In the genomic region with DNA sequence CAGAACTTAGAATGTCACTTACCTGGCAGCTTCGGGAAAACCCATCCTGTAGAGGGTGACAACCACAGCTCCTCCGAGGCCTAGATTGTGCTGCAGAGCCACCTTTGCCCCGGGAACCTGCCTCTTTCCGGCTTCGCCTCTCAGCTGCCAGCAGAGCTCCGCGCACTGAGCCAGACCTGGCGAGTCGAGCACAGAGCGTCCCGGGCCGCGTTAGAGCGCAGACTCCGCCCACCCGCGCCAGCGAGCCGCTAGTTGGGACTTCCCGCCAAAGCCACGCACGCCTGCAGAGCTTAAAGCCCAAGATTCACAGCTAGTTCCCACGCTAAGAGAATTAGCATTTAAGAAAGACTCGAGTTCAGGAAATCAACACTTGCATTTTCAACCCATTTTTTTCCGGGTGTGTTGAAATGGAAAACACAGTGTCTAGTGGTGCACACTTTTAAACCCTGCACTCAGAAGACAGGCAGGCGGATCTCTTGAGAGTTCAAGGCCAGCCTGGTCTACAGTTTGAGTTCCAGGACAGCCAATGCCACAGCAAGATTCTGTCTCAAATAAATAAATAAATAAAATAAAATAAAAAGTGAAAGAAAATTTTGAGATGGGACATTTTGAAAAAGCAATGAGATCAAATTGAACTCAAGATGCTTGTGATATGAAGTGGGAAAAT, we compare ENCODE assay signal across 8 mouse cellular contexts. TPM values are rescaled to one million over a fixed set of nuclear protein-coding genes. Genes with fewer than 3 reads are reported as not detected.
DNase-seq lines count a peak whose midpoint lies in the region; ATAC-seq lines count a peak whose summit lies in the region.

No protein-coding gene starts in this region.

- peak; percentile 97 for DNase-seq in ZHBTc4 (ENCODE audit: low read depth, low spot score)
- peak; percentile 89 to 94 for DNase-seq in gastrocnemius, adult 8-10 months (ENCODE audit: low spot score in 2 of 2)
- DNase-seq in induced T-regulatory cell, adult 2 months (ENCODE audit: low read depth) = peak; percentile 96
- DNase-seq in left cerebral cortex, adult 9 months (ENCODE audit: low spot score in 2 of 2) = peak; percentile 81 to 93
- peak; percentile 94 for DNase-seq in right cerebral cortex, postnatal 14 days
- DNase-seq in urinary bladder, postnatal 36 days (ENCODE audit: low spot score in 2 of 2) = peak; percentile 92 to 96

- ATAC-seq in common myeloid progenitor, adult 5-6 weeks (replicated peaks; ENCODE audit: low read depth, poor library complexity, severe bottlenecking) = peak; percentile 100
- ATAC-seq in megakaryocyte progenitor cell, adult 5-6 weeks (replicated peaks; ENCODE audit: poor library complexity) = peak; percentile 99

RNA-seq across cellular contexts. Expression of gene Podn, which starts 24.9 kb away (rescaled TPM):
- total RNA-seq in common myeloid progenitor, adult 5-6 weeks (2017) = not detected in 2 replicates
- total RNA-seq in gastrocnemius, adult 8-10 months (2022) = 1 to 10 TPM; 5.1 to 7.9 (median 5.5) TPM
- 0.44 TPM in 1 of 2 replicates, not detected in the other for total RNA-seq in megakaryocyte progenitor cell, adult 5-6 weeks (2015)
- not detected in 2 replicates for total RNA-seq in megakaryocyte progenitor cell, adult 5-6 weeks (2017)

Comparison
In these comparisons a context has a peak if more than half of its experiments do, and no peak if none do; other contexts are left out.
1. Peak in every context shown above with its lines: DNase-seq and ATAC-seq.